Mouse (Mus musculus) hematopoietic stem cell, adult 5-6 weeks (primary cell): ENCODE results near the gene 6430628N08Rik. TPM values are rescaled to one million over a fixed set of nuclear protein-coding genes. Genes with fewer than 3 reads are reported as not detected.

ENCODE experiments used
- ATAC-seq, 2 experiments: fragments of 125-278 bp in 1 of 2; replicated peaks in 1 of 2; 2 replicates each; pipeline ENCODE4 v1.8.0; 2016 to 2017; ENCODE audit warnings: inconsistent platforms in 2 of 2, mild to moderate bottlenecking in 2 of 2, moderate number of reproducible peaks in 2 of 2, low read depth in 1 of 2, moderate TSS enrichment in 1 of 2; ENCODE audit not compliant: low FRiP score in 2 of 2, poor library complexity in 2 of 2, severe bottlenecking in 2 of 2, insufficient read depth in 1 of 2, low TSS enrichment in 1 of 2
- total RNA-seq: library from RNA; stranded (forward); fragments of 172-1452, 232-1000 nt; gene quantifications from 2 replicates; pipeline ENCODE4 v1.2.3, GENCODE M21; 2017

Gene 6430628N08Rik
- not detected in 2 replicates for total RNA-seq

- ATAC-seq = peak in 1 of 2 experiments; percentile 26; a peak in 1 of 4 replicates
Observed at GRCm38 (mm10) chr4:115890553-115890952, at the start of gene 6430628N08Rik. Gene 6430628N08Rik (plus strand): TSS chr4:115890665.

- no peak for ATAC-seq
Observed at GRCm38 (mm10) chr4:115840842-115841241, 49.6 kb upstream of the 6430628N08Rik start.

- no peak for ATAC-seq
Observed at GRCm38 (mm10) chr4:115846656-115847055, 43.8 kb upstream of the 6430628N08Rik start.

GRCm38 (mm10) chr4:115847377-115847776 is 43.1 kb upstream of the 6430628N08Rik start:
- ATAC-seq = peak; percentile 75 to 89

GRCm38 (mm10) chr4:115848083-115848482 is 42.4 kb upstream of the 6430628N08Rik start:
- ATAC-seq = no peak

- peak; percentile 48 to 63 for ATAC-seq
Observed at GRCm38 (mm10) chr4:115848990-115849677, 41.3 kb upstream of the 6430628N08Rik start.

- no peak for ATAC-seq
Observed at GRCm38 (mm10) chr4:115850111-115850510, 40.4 kb upstream of the 6430628N08Rik start.

GRCm38 (mm10) chr4:115850631-115851030 is 39.8 kb upstream of the 6430628N08Rik start:
- ATAC-seq = no peak

- no peak for ATAC-seq
Observed at GRCm38 (mm10) chr4:115851569-115851968, 38.9 kb upstream of the 6430628N08Rik start.

GRCm38 (mm10) chr4:115855100-115855499 is 35.4 kb upstream of the 6430628N08Rik start:
- no peak for ATAC-seq

- no peak for ATAC-seq
Observed at GRCm38 (mm10) chr4:115855609-115856008, 34.9 kb upstream of the 6430628N08Rik start.

GRCm38 (mm10) chr4:115856282-115856681 is 34.2 kb upstream of the 6430628N08Rik start:
- ATAC-seq = no peak

- peak; percentile 69 to 90 for ATAC-seq
Observed at GRCm38 (mm10) chr4:115857293-115857883, 33.1 kb upstream of the 6430628N08Rik start.

GRCm38 (mm10) chr4:115863352-115863751 is 27.1 kb upstream of the 6430628N08Rik start:
- no peak for ATAC-seq

- ATAC-seq = no peak
Observed at GRCm38 (mm10) chr4:115863880-115864279, 26.6 kb upstream of the 6430628N08Rik start.

GRCm38 (mm10) chr4:115869512-115870210 is 20.8 kb upstream of the 6430628N08Rik start:
- ATAC-seq = no peak

- no peak for ATAC-seq
Observed at GRCm38 (mm10) chr4:115873231-115873630, 17.2 kb upstream of the 6430628N08Rik start.

- no peak for ATAC-seq
Observed at GRCm38 (mm10) chr4:115878216-115878678, 12.2 kb upstream of the 6430628N08Rik start.
